Mouse (Mus musculus) testis, adult 2 months (tissue): ENCODE data around the gene Astn2. TPM values are rescaled to one million over a fixed set of nuclear protein-coding genes. Genes with fewer than 3 reads are reported as not detected.

Source experiments
- H3K27ac ChIP-seq: fragments of 200-500 bp; 2 replicates; pipeline ENCODE4 v1.5.1; 2012; ENCODE audit warnings: low read depth, low read length; ENCODE audit not compliant: control insufficient read depth, insufficient read depth
- H3K27me3 ChIP-seq: fragments of 200-500 bp; 2 replicates; pipeline ENCODE4 v1.6.1; 2012; ENCODE audit warnings: mild to moderate bottlenecking, low read length, moderate library complexity; ENCODE audit not compliant: control insufficient read depth, insufficient read depth
- H3K36me3 ChIP-seq: fragments of 200-500 bp; 2 replicates; pipeline ENCODE4 v1.6.1; 2012; ENCODE audit warnings: mild to moderate bottlenecking, low read length; ENCODE audit not compliant: control insufficient read depth, insufficient read depth
- H3K4me1 ChIP-seq: fragments of 200-500 bp; 2 replicates; pipeline ENCODE4 v1.6.1; 2012; ENCODE audit warnings: low read length; ENCODE audit not compliant: control insufficient read depth, insufficient read depth
- H3K4me3 ChIP-seq: fragments of 200-500 bp; 2 replicates; pipeline ENCODE4 v1.5.1; 2012; ENCODE audit warnings: low read depth, mild to moderate bottlenecking, low read length, moderate library complexity, mixed read lengths; ENCODE audit not compliant: control insufficient read depth
- CTCF ChIP-seq: fragments of 200-500 bp; IDR thresholded peaks from 2 replicates; pipeline ENCODE4 v1.5.1; 2012; ENCODE audit warnings: low read depth, mild to moderate bottlenecking, inconsistent platforms, low read length, moderate library complexity; ENCODE audit not compliant: control insufficient read depth, insufficient read depth, insufficient replicate concordance
- POLR2A ChIP-seq: fragments of 200-500 bp; IDR thresholded peaks from 2 replicates; pipeline ENCODE4 v1.6.1; 2012; ENCODE audit warnings: low read depth, mild to moderate bottlenecking, inconsistent platforms, low read length, moderate library complexity; ENCODE audit not compliant: control insufficient read depth
- polyA plus RNA-seq: library from polyadenylated mRNA; depleted of rRNA; stranded (reverse); fragments of >200 nt; gene quantifications from 2 replicates; pipeline ENCODE4 v1.2.3, GENCODE M21; 2012

Astn2 gene
- polyA plus RNA-seq, 1 experiment, result 0.20 TPM

DNA sequence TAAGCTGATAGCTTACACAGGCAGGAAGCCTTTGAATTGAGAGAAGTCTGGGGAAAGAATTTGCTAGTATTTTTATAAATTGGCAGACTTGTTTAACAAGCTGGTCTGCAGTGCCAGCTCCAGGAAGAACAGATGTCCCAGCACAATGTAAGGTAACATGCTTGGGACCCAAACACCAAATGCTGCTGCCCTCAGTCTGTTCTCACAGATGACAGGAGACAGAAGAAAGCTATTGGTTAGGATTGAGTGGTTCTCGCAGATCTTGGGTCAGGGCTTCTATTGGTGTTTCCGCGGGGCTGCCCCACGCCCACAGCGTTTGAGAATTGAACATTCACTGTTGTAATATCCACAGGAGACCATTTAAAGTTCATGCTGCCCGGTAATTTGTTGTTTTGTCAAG, 793.5 kb downstream of the Astn2 start:
- H3K36me3 ChIP-seq, result no peaks in the 10 kb centered on the region
- TF ChIP-seq CTCF, result no peak
- no peak for TF ChIP-seq POLR2A
- H3K4me3 ChIP-seq, result no peak overlapping the region
- no peak overlapping the region for H3K27ac ChIP-seq
- H3K4me1 ChIP-seq, result peaks cover 3% of the 10 kb centered on the region
- H3K27me3 ChIP-seq, result no peaks in the 10 kb centered on the region

DNA sequence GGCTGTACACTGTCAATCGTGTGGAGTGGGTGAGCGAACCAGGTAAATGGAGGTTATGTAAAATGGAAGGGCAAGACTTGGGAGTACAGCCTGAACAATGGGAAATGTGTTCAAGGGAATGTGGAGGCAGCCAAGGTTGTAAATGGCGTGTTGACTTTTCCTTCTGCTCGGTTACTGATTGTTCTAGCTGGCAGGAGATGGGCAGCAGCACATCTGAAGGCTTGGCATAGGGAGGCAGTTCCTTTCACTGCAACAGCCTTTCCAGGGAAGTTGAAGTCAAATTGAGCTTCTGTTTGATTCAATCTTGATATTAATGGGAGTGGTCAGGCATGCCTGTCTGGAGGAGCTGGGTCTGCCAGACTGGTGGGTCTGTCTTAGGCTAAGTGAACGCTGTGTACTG, 794.1 kb downstream of the Astn2 start:
- no peaks in the 10 kb centered on the region for H3K36me3 ChIP-seq
- TF ChIP-seq CTCF (no peak), POLR2A (no peak)
- H3K27ac ChIP-seq, result no peak overlapping the region
- H3K4me1 ChIP-seq, result peaks cover 3% of the 10 kb centered on the region
- no peaks in the 10 kb centered on the region for H3K27me3 ChIP-seq
- H3K4me3 ChIP-seq, result no peak overlapping the region

DNA sequence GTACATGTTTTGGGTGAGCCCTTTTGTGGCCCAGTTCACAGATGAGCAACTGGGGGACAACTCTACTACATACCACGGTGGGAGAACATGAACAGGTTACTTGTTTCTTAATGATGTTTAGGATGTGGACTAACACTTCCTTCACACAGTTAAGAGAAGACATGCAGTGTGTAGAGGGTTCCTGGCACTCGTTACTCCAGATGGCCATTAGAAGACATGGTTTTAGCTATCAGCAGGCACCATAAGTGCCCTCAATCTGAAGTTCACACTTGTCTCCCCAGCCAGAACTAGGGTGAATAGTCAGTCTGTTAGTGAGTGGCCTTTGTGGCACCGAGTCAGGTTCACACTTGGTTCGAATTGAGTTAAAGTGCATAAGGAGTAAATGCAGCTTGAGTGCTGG, 796.3 kb downstream of the Astn2 start:
- Histone ChIP-seq H3K27ac (peak overlapping the region; percentile 59; the same call in 1 of the 2 replicates), H3K4me1 (peaks cover 2% of the 10 kb centered on the region), H3K4me3 (no peak overlapping the region), H3K27me3 (no peaks in the 10 kb centered on the region), H3K36me3 (no peaks in the 10 kb centered on the region)
- TF ChIP-seq CTCF (no peak), POLR2A (no peak)

DNA sequence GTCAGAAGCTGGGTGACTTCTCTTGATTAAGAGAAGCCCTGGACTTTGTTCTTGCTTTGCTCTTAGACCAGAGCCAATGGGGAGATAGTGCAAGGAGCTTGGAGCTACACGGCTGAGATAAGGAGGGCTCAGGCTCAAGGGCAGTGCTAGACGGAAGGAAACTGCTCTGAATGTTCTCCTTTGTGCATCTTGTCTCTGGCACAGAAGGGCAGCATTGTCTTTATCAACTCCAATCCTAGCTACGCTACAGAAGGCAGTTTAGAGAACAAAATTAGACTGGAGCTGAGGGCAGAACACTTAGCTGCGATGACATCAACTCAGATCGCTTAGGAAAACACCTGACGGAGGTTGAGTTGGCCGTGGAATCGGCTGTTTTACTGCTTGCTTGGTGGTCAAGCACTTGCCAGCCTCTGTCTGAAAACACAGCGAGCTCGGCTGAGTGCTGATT, 797.2 kb downstream of the Astn2 start:
- H3K27me3 ChIP-seq, result no peaks in the 10 kb centered on the region
- H3K36me3 ChIP-seq, result no peaks in the 10 kb centered on the region
- peaks cover 2% of the 10 kb centered on the region for H3K4me1 ChIP-seq
- H3K27ac ChIP-seq, result peak overlapping the region; percentile 59
- TF ChIP-seq CTCF (no peak), POLR2A (peak; percentile 37; the same call in 1 of the 2 replicates)
- no peak overlapping the region for H3K4me3 ChIP-seq

DNA sequence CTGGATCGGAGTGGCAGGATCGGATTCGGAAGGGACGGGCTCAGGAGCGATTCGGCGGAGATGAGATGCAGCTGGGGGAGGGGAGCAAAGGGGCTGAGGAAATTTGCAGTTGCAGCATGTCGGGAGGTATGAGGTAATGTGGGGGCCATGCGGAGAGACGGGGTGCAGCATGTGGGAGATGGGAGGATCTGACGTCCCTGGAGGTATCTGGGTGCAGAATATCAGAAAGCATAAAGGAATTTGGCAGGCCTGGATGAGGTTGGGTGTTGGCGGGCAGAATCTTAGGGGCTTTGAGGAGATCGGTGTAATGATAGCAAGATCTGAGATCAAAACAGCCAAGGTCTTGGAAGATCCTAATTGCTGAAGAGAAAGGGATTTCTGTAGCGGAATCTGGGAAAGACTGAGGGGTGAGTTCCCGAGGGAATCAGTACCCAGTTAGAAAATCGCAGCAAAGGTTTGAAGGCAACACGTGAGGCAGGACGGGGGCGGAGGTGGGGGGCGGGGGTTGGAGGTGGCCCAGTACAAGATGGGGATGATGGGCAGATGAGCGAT, 799.2 kb downstream of the Astn2 start:
- H3K4me1 ChIP-seq, result peaks cover 2% of the 10 kb centered on the region
- TF ChIP-seq POLR2A (no peak), CTCF (no peak)
- H3K4me3 ChIP-seq, result peak overlapping the region; percentile 97
- H3K36me3 ChIP-seq, result no peaks in the 10 kb centered on the region
- no peaks in the 10 kb centered on the region for H3K27me3 ChIP-seq
- peak overlapping the region; percentile 76 for H3K27ac ChIP-seq

DNA sequence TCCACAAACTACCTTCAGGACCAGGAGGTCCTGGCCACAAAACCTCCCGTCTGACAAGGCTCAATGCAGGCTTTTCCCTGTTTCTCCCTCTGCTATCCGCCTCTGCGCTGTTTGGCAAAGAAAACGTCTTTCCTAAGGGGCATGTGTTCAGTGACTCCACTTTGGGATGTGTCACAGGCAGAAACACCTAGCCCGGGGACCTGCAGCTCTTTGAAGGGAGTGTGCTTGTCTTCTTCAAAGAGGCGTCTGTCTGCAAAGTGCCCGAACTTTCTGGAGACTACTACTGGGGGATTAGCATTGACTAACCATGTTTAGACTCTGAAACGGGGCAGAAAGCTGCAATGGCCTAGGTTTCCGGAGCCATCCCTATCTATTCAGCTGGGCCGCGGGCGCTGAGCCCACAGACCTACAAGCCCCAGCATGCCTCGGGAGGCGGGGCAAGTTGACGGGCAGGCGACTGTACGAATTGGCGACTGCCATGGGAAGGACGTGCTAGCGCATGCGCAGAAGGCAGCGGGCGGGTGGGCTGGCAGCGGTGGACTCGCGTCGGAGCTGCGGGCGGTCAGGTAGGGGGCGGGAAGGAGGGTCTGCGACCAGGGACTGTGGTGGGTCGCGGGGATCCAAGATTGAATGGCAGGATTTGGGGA, 799.8 kb downstream of the Astn2 start, which contains the start of gene Trim32:
Gene Trim32 (plus strand): TSS at position 483 of the 647 bp plus-strand sequence.
- Histone ChIP-seq H3K27ac (peak within 1 kb of the TSS; percentile 76), H3K27me3 (no peaks in the 10 kb centered on the region), H3K36me3 (no peaks in the 10 kb centered on the region), H3K4me3 (peak within 1 kb of the TSS; percentile 97), H3K4me1 (peaks cover 2% of the 10 kb centered on the region)
- TF ChIP-seq CTCF (no peak), POLR2A (peak; percentile 92)

DNA sequence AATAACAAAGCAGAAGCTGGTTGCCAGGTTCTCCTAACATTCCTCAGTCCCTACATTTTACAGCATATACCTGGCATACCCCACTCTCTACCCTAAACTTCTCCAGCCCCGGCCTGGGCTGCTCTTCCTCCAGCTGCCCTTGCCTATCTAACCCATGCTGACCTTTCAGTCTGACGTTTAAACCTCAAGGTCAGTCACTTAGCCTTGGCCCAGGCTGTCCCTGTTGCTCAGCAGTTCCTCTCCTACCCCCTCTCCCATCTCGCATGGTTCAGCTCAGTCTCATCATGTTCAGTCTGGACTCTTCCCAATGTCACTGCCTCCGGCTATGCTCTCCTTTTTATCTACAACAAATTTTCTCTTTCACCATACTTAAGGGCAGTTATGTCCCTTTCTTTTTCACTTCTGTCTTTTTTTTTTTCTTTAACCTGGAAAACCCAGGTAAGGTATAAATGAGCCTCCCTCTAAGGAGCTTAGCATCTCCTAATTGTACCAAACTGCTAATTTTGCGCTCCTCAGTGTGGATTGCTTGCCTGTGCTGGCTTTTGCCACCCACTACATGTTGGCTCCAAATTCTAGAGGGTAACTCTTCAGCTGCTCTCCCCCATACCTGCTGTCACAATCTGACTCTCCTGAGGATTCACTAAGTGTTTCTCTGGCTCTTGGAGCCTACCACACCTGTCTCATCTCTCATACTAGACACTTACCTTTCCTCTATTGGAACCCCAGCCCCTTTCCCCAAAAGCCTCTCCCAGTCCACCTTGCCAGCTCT, 809.6 kb downstream of the Astn2 start:
- no peak for TF ChIP-seq POLR2A
- TF ChIP-seq CTCF, result no peak
- Histone ChIP-seq H3K27ac (no peak overlapping the region), H3K36me3 (no peaks in the 10 kb centered on the region), H3K27me3 (no peaks in the 10 kb centered on the region), H3K4me3 (no peak overlapping the region), H3K4me1 (no peaks in the 10 kb centered on the region)
